Mouse (Mus musculus): ENCODE measurements around the gene Cpeb2. TPM values are rescaled to one million over a fixed set of nuclear protein-coding genes. Genes with fewer than 3 reads are reported as not detected.

The Cpeb2 gene
- polyA plus RNA-seq, 1 experiment from 2014 or later: 7.2 TPM

DNA sequence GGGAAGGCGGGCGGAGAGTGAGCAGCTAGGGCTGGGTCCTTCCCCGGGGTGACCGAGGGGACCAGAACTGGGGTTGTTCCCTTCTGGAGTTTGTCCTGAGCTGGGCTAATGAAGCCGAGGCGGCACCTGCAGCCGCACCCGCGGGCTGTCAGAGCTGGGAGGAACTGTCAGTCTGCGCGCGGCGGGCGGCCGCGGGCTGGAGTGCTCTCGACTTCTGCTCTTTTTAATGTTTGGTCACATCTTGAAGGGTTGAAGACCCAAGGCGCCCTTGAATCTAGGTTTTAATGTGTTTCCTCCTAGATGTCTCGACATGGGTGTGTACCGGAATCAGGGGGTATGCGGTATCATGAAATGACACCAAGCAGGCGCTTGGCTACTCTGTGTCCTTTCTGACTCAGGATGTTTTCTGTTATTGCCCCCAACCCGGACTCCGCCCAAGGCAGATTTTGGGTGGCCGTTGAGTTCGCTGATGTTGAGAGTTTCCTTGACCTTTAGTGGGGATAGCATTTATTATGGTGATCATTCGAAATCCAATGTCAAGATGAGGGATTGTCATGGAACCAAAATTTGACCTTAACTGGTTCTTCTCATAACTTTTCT, 2.3 kb downstream of the Cpeb2 start:
- Histone ChIP-seq H3K27me3 (ENCODE audit: control insufficient read depth, insufficient read depth, low read length) (no peaks in the 10 kb centered on the region), H3K27ac (replicated peaks) (peak overlapping the region; percentile 99), H3K4me3 (ENCODE audit: low read depth, low read length) (peak overlapping the region; percentile 93), H3K4me1 (replicated peaks; ENCODE audit: control insufficient read depth, insufficient read depth) (no peaks in the 10 kb centered on the region), H3K36me3 (ENCODE audit: control insufficient read depth, insufficient read depth, low read length) (no peaks in the 10 kb centered on the region), H3K9ac (ENCODE audit: low read length) (peak overlapping the region; percentile 96), H3K9me3 (ENCODE audit: control insufficient read depth, low read length) (no peaks in the 10 kb centered on the region), H3K4me2 (replicated peaks; ENCODE audit: low read depth) (peak overlapping the region; percentile 85)
- 2% methylated on average over 27 of the region's 27 CpGs for WGBS
- TF ChIP-seq CTCF (IDR thresholded peaks at IDR 0.05; ENCODE audit: low read depth) (no peak), EP300 (optimal IDR thresholded peaks at IDR 0.05) (no peak)
- ATAC-seq (ENCODE audit: low FRiP score, low TSS enrichment): no peak
- DNase-seq (ENCODE audit: low spot score): no peak

DNA sequence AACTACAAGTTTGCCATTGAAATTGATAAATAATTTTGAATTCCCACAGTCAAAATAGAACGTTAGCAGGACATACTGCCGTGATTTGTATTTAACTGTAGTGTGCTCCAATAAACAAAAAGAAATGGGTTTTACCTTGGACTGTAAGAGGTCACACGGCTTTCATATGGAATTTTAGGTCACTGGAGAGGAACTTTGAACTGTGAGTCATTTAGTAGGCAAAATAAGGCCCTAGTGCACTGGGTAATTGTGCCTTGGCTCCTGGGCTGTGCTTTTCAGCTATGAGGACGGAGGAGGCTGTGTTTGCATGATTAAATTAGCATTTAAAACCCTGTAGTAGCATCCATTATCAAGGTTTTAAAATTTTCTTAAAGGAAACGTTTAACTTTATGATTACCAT, 3.0 kb downstream of the Cpeb2 start:
- TF ChIP-seq CTCF (IDR thresholded peaks at IDR 0.05; ENCODE audit: low read depth) (no peak), EP300 (optimal IDR thresholded peaks at IDR 0.05) (no peak)
- ATAC-seq (ENCODE audit: low FRiP score, low TSS enrichment) (no peak), DNase-seq (ENCODE audit: low spot score) (no peak)
- WGBS: 32% methylated on average over 5 of the region's 5 CpGs
- Histone ChIP-seq H3K27ac (replicated peaks) (no peak overlapping the region), H3K4me3 (ENCODE audit: low read depth, low read length) (peak overlapping the region; percentile 93), H3K4me1 (replicated peaks; ENCODE audit: control insufficient read depth, insufficient read depth) (no peaks in the 10 kb centered on the region), H3K36me3 (ENCODE audit: control insufficient read depth, insufficient read depth, low read length) (no peaks in the 10 kb centered on the region), H3K27me3 (ENCODE audit: control insufficient read depth, insufficient read depth, low read length) (no peaks in the 10 kb centered on the region), H3K9ac (ENCODE audit: low read length) (no peak overlapping the region), H3K4me2 (replicated peaks; ENCODE audit: low read depth) (peak overlapping the region; percentile 85), H3K9me3 (ENCODE audit: control insufficient read depth, low read length) (no peaks in the 10 kb centered on the region)

DNA sequence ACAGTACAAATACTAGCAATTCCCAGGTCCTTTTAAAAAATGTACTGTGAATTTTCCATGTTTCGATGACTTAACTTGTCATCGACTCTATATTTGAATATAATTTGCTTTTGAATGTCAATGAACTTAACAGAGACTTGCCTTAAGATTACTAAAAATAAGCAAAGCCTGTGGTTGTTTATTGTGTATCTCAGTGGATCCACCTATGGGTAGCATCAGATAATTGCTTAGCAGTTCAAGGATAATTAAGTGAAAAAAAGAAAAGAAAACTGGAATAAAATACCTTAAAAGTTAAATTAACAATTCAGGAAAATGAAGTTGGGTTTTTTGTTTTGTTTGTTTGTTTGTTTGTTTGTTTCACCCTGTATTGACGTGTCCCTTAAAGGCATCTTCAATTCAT, 3.5 kb downstream of the Cpeb2 start:
- H3K4me1 ChIP-seq (replicated peaks; ENCODE audit: control insufficient read depth, insufficient read depth): no peaks in the 10 kb centered on the region
- no peak overlapping the region for H3K9ac ChIP-seq (ENCODE audit: low read length)
- 67% methylated on average over 3 of the region's 3 CpGs for WGBS
- no peak overlapping the region for H3K4me3 ChIP-seq (ENCODE audit: low read depth, low read length)
- DNase-seq (ENCODE audit: low spot score): no peak
- no peaks in the 10 kb centered on the region for H3K27me3 ChIP-seq (ENCODE audit: control insufficient read depth, insufficient read depth, low read length)
- ATAC-seq (ENCODE audit: low FRiP score, low TSS enrichment): no peak
- no peaks in the 10 kb centered on the region for H3K9me3 ChIP-seq (ENCODE audit: control insufficient read depth, low read length)
- no peak overlapping the region for H3K4me2 ChIP-seq (replicated peaks; ENCODE audit: low read depth)
- no peak overlapping the region for H3K27ac ChIP-seq (replicated peaks)
- H3K36me3 ChIP-seq (ENCODE audit: control insufficient read depth, insufficient read depth, low read length): no peaks in the 10 kb centered on the region
- TF ChIP-seq EP300 (optimal IDR thresholded peaks at IDR 0.05) (no peak), CTCF (IDR thresholded peaks at IDR 0.05; ENCODE audit: low read depth) (peak; percentile 59)

DNA sequence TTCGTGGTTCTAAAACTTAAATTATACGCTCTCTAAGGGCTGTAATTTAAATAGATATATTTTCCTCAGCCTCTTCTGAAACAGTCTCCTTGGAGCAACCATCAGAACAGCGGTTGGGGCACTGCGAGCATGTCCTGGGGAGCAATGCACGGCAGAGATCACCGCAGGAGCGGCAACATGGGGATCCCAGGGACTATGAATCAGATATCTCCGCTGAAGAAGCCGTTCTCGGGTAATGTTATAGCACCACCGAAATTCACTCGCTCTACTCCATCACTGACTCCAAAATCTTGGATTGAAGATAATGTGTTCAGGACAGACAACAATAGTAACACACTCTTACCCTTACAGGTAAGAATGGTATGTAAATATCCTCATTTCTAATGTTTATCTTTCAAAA, 4.3 kb downstream of the Cpeb2 start:
- Histone ChIP-seq H3K4me1 (replicated peaks; ENCODE audit: control insufficient read depth, insufficient read depth) (no peaks in the 10 kb centered on the region), H3K27me3 (ENCODE audit: control insufficient read depth, insufficient read depth, low read length) (no peaks in the 10 kb centered on the region), H3K9ac (ENCODE audit: low read length) (no peak overlapping the region), H3K27ac (replicated peaks) (no peak overlapping the region), H3K9me3 (ENCODE audit: control insufficient read depth, low read length) (no peaks in the 10 kb centered on the region), H3K36me3 (ENCODE audit: control insufficient read depth, insufficient read depth, low read length) (no peaks in the 10 kb centered on the region), H3K4me2 (replicated peaks; ENCODE audit: low read depth) (no peak overlapping the region), H3K4me3 (ENCODE audit: low read depth, low read length) (no peak overlapping the region)
- no peak for TF ChIP-seq CTCF (IDR thresholded peaks at IDR 0.05; ENCODE audit: low read depth)
- no peak for TF ChIP-seq EP300 (optimal IDR thresholded peaks at IDR 0.05)
- ATAC-seq (ENCODE audit: low FRiP score, low TSS enrichment): no peak
- WGBS: 84% methylated on average over 12 of the region's 12 CpGs
- DNase-seq (ENCODE audit: low spot score): no peak

DNA sequence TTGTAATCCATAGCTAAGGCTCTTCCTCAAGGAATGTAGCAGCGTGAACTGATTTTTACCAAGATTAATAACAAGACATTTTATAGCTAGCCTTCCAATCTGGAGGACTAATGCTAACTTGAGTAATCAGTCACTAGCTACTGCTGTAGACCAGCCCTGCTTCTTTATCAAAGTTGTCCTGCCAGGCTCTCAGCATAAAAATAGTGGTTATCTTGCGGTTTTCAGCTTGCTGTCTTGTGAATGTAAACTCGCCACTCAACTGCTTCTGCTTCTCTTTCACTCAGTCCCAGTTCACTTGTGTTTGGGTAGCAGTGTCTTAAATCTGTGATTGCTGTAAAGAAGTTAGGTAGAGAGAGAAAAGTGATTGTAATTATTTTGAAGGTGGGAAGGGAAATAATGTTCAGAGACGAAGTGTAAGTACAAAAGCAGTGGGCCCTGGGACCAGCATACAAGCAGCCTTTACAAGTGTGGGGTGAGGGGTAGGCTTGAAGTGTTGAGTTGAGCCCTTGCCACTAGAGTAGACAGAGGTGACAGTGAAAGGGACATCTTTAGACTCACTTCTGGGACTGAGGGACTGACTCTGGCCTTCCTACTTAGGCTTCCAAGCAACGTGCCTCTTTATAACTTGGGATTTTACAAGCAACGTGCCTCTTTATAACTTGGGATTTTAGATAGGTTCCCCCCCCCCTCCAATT, 6.3 kb downstream of the Cpeb2 start:
- H3K4me3 ChIP-seq (ENCODE audit: low read depth, low read length): no peak overlapping the region
- no peaks in the 10 kb centered on the region for H3K9me3 ChIP-seq (ENCODE audit: control insufficient read depth, low read length)
- H3K36me3 ChIP-seq (ENCODE audit: control insufficient read depth, insufficient read depth, low read length): no peaks in the 10 kb centered on the region
- H3K9ac ChIP-seq (ENCODE audit: low read length): no peak overlapping the region
- H3K27ac ChIP-seq (replicated peaks): no peak overlapping the region
- DNase-seq (ENCODE audit: low spot score): no peak
- H3K27me3 ChIP-seq (ENCODE audit: control insufficient read depth, insufficient read depth, low read length): no peaks in the 10 kb centered on the region
- 79% methylated on average over 6 of the region's 6 CpGs for WGBS
- TF ChIP-seq CTCF (IDR thresholded peaks at IDR 0.05; ENCODE audit: low read depth) (no peak), EP300 (optimal IDR thresholded peaks at IDR 0.05) (no peak)
- H3K4me1 ChIP-seq (replicated peaks; ENCODE audit: control insufficient read depth, insufficient read depth): no peaks in the 10 kb centered on the region
- H3K4me2 ChIP-seq (replicated peaks; ENCODE audit: low read depth): no peak overlapping the region
- ATAC-seq (ENCODE audit: low FRiP score, low TSS enrichment): no peak

DNA sequence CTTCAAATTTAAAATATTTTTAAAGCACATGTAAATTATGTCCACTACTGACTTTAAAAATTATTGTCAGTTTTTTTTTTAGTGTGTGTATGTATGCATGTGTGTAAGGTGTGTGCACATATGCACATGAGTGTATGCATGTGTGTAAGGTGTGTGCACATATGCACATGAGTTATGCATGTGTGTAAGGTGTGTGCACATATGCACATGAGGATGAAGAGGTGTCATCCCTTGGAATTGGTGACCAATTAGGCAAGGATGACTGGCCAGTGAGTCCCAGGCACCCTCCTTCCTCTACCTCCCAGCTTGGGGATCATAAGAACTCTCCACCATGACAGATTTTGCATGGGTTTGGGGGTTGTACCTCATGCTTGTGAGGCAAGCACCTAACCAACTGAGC, 7.8 kb downstream of the Cpeb2 start:
- Histone ChIP-seq H3K4me2 (replicated peaks; ENCODE audit: low read depth) (no peak overlapping the region), H3K9ac (ENCODE audit: low read length) (no peak overlapping the region)
- ATAC-seq (ENCODE audit: low FRiP score, low TSS enrichment): no peak

More for the DNA sequence above, 7.8 kb downstream of the Cpeb2 start:
- H3K4me3 ChIP-seq (ENCODE audit: low read depth, low read length): no peak overlapping the region
- H3K27me3 ChIP-seq (ENCODE audit: control insufficient read depth, insufficient read depth, low read length): no peaks in the 10 kb centered on the region
- no peaks in the 10 kb centered on the region; the same call in 1 of the 2 replicates for H3K36me3 ChIP-seq (ENCODE audit: control insufficient read depth, insufficient read depth, low read length)
- TF ChIP-seq CTCF (IDR thresholded peaks at IDR 0.05; ENCODE audit: low read depth): no peak
- no peak for TF ChIP-seq EP300 (optimal IDR thresholded peaks at IDR 0.05)
- no peaks in the 10 kb centered on the region for H3K9me3 ChIP-seq (ENCODE audit: control insufficient read depth, low read length)
- H3K4me1 ChIP-seq (replicated peaks; ENCODE audit: control insufficient read depth, insufficient read depth): no peaks in the 10 kb centered on the region
- no peak for DNase-seq (ENCODE audit: low spot score)
- no peak overlapping the region for H3K27ac ChIP-seq (replicated peaks)
